Mouse (Mus musculus): ENCODE results near the gene Ptpn14. TPM values are rescaled to one million over a fixed set of nuclear protein-coding genes. Genes with fewer than 3 reads are reported as not detected.

The Ptpn14 gene
- polyA plus RNA-seq, 1 experiment from 2014 or later, result 11.0 TPM

GRCm38 (mm10) chr1:189871625-189872024 lies 143.6 kb downstream of the Ptpn14 start:
- H3K9me3 ChIP-seq (ENCODE audit: control insufficient read depth, low read length), result no peaks in the 10 kb centered on the region
- no peaks in the 10 kb centered on the region for H3K27me3 ChIP-seq (ENCODE audit: control insufficient read depth, insufficient read depth, low read length)
- no peak overlapping the region for H3K4me2 ChIP-seq (ENCODE audit: low read length)
- H3K4me1 ChIP-seq (ENCODE audit: control insufficient read depth in 2 of 2, insufficient read depth in 2 of 2, low read length in 2 of 2), result peaks cover 42 to 47% of the 10 kb centered on the region in 2 experiments
- H3K4me3 ChIP-seq (ENCODE audit: control insufficient read depth in 1 of 2, insufficient read depth in 1 of 2, low read depth in 1 of 2, low read length in 2 of 2), result no peak overlapping the region
- no peak overlapping the region for H3K27ac ChIP-seq (replicated peaks in 1 of 2; ENCODE audit: control insufficient read depth in 1 of 2, insufficient read depth in 1 of 2, low read depth in 2 of 2, low read length in 2 of 2)
- 88% methylated on average over 8 of the region's 8 CpGs for WGBS
- ATAC-seq (ENCODE audit: insufficient number of reproducible peaks, insufficient read depth, low FRiP score, low read depth), result no peak
- no peak overlapping the region for H3K9ac ChIP-seq (ENCODE audit: low read length)
- H3K36me3 ChIP-seq (ENCODE audit: control insufficient read depth, insufficient read depth, low read length), result peaks cover 25% of the 10 kb centered on the region

GRCm38 (mm10) chr1:189872050-189872449 lies 144.0 kb downstream of the Ptpn14 start:
- Histone ChIP-seq H3K27ac (replicated peaks in 1 of 2; ENCODE audit: control insufficient read depth in 1 of 2, insufficient read depth in 1 of 2, low read depth in 2 of 2, low read length in 2 of 2) (no peak overlapping the region), H3K36me3 (ENCODE audit: control insufficient read depth, insufficient read depth, low read length) (peaks cover 26% of the 10 kb centered on the region), H3K4me3 (ENCODE audit: control insufficient read depth in 1 of 2, insufficient read depth in 1 of 2, low read depth in 1 of 2, low read length in 2 of 2) (no peak overlapping the region), H3K9me3 (ENCODE audit: control insufficient read depth, low read length) (no peaks in the 10 kb centered on the region), H3K9ac (ENCODE audit: low read length) (no peak overlapping the region), H3K27me3 (ENCODE audit: control insufficient read depth, insufficient read depth, low read length) (no peaks in the 10 kb centered on the region), H3K4me2 (ENCODE audit: low read length) (no peak overlapping the region), H3K4me1 (ENCODE audit: control insufficient read depth in 2 of 2, insufficient read depth in 2 of 2, low read length in 2 of 2) (peaks cover 40 to 47% of the 10 kb centered on the region in 2 experiments)
- ATAC-seq (ENCODE audit: insufficient number of reproducible peaks, insufficient read depth, low FRiP score, low read depth), result no peak
- WGBS, result 77% methylated on average over 4 of the region's 4 CpGs

- H3K36me3 ChIP-seq (ENCODE audit: control insufficient read depth, insufficient read depth, low read length), result peaks cover 33% of the 10 kb centered on the region
- no peaks in the 10 kb centered on the region for H3K27me3 ChIP-seq (ENCODE audit: control insufficient read depth, insufficient read depth, low read length)
- peaks cover 30 to 41% of the 10 kb centered on the region in 2 experiments for H3K4me1 ChIP-seq (ENCODE audit: control insufficient read depth in 2 of 2, insufficient read depth in 2 of 2, low read length in 2 of 2)
- no peak overlapping the region for H3K4me3 ChIP-seq (ENCODE audit: control insufficient read depth in 1 of 2, insufficient read depth in 1 of 2, low read depth in 1 of 2, low read length in 2 of 2)
- H3K9ac ChIP-seq (ENCODE audit: low read length), result no peak overlapping the region
- no peaks in the 10 kb centered on the region for H3K9me3 ChIP-seq (ENCODE audit: control insufficient read depth, low read length)
- no peak for ATAC-seq (ENCODE audit: insufficient number of reproducible peaks, insufficient read depth, low FRiP score, low read depth)
- H3K4me2 ChIP-seq (ENCODE audit: low read length), result no peak overlapping the region
- WGBS, result 61% methylated on average over 8 of the region's 8 CpGs
- H3K27ac ChIP-seq (replicated peaks in 1 of 2; ENCODE audit: control insufficient read depth in 1 of 2, insufficient read depth in 1 of 2, low read depth in 2 of 2, low read length in 2 of 2), result peak overlapping the region; percentile 18 to 39; a peak in 2 of 4 replicates
These were observed 145.5 kb downstream of the Ptpn14 start for GRCm38 (mm10) chr1:189873591-189873990.

GRCm38 (mm10) chr1:189875439-189875861 lies 147.4 kb downstream of the Ptpn14 start:
- H3K4me3 ChIP-seq (ENCODE audit: control insufficient read depth in 1 of 2, insufficient read depth in 1 of 2, low read depth in 1 of 2, low read length in 2 of 2), result no peak overlapping the region
- 0 out of 2 replicates have a peak overlapping the region, but pooled peaks have one; percentile 18 for H3K9ac ChIP-seq (ENCODE audit: low read length)
- H3K36me3 ChIP-seq (ENCODE audit: control insufficient read depth, insufficient read depth, low read length), result peaks cover 38% of the 10 kb centered on the region
- H3K27me3 ChIP-seq (ENCODE audit: control insufficient read depth, insufficient read depth, low read length), result no peaks in the 10 kb centered on the region
- 0 out of 4 replicates have a peak overlapping the region, but pooled peaks of 1 of the 2 experiments have one; percentile 26 for H3K27ac ChIP-seq (replicated peaks in 1 of 2; ENCODE audit: control insufficient read depth in 1 of 2, insufficient read depth in 1 of 2, low read depth in 2 of 2, low read length in 2 of 2)
- ATAC-seq (ENCODE audit: insufficient number of reproducible peaks, insufficient read depth, low FRiP score, low read depth), result no peak
- 26% methylated on average over 6 of the region's 6 CpGs for WGBS
- H3K9me3 ChIP-seq (ENCODE audit: control insufficient read depth, low read length), result no peaks in the 10 kb centered on the region
- no peak overlapping the region for H3K4me2 ChIP-seq (ENCODE audit: low read length)
- peaks cover 31 to 47% of the 10 kb centered on the region in 2 experiments for H3K4me1 ChIP-seq (ENCODE audit: control insufficient read depth in 2 of 2, insufficient read depth in 2 of 2, low read length in 2 of 2)

GRCm38 (mm10) chr1:189876162-189876561 lies 148.1 kb downstream of the Ptpn14 start:
- peak overlapping the region; percentile 63 to 73 for H3K27ac ChIP-seq (replicated peaks in 1 of 2; ENCODE audit: control insufficient read depth in 1 of 2, insufficient read depth in 1 of 2, low read depth in 2 of 2, low read length in 2 of 2)
- peaks cover 31 to 49% of the 10 kb centered on the region in 2 experiments for H3K4me1 ChIP-seq (ENCODE audit: control insufficient read depth in 2 of 2, insufficient read depth in 2 of 2, low read length in 2 of 2)
- H3K4me3 ChIP-seq (ENCODE audit: control insufficient read depth in 1 of 2, insufficient read depth in 1 of 2, low read depth in 1 of 2, low read length in 2 of 2), result no peak overlapping the region
- H3K9ac ChIP-seq (ENCODE audit: low read length), result peak overlapping the region; percentile 44
- H3K27me3 ChIP-seq (ENCODE audit: control insufficient read depth, insufficient read depth, low read length), result no peaks in the 10 kb centered on the region
- WGBS, result 28% methylated on average over 8 of the region's 8 CpGs
- H3K9me3 ChIP-seq (ENCODE audit: control insufficient read depth, low read length), result no peaks in the 10 kb centered on the region
- ATAC-seq (ENCODE audit: insufficient number of reproducible peaks, insufficient read depth, low FRiP score, low read depth), result peak; percentile 37
- H3K4me2 ChIP-seq (ENCODE audit: low read length), result peak overlapping the region; percentile 39
- peaks cover 38% of the 10 kb centered on the region for H3K36me3 ChIP-seq (ENCODE audit: control insufficient read depth, insufficient read depth, low read length)

GRCm38 (mm10) chr1:189879212-189879611 lies 151.1 kb downstream of the Ptpn14 start:
- Histone ChIP-seq H3K4me3 (ENCODE audit: control insufficient read depth in 1 of 2, insufficient read depth in 1 of 2, low read depth in 1 of 2, low read length in 2 of 2) (no peak overlapping the region), H3K4me2 (ENCODE audit: low read length) (no peak overlapping the region), H3K9ac (ENCODE audit: low read length) (no peak overlapping the region), H3K9me3 (ENCODE audit: control insufficient read depth, low read length) (no peaks in the 10 kb centered on the region), H3K36me3 (ENCODE audit: control insufficient read depth, insufficient read depth, low read length) (peaks cover 55% of the 10 kb centered on the region), H3K4me1 (ENCODE audit: control insufficient read depth in 2 of 2, insufficient read depth in 2 of 2, low read length in 2 of 2) (peaks cover 22 to 41% of the 10 kb centered on the region in 2 experiments), H3K27ac (replicated peaks in 1 of 2; ENCODE audit: control insufficient read depth in 1 of 2, insufficient read depth in 1 of 2, low read depth in 2 of 2, low read length in 2 of 2) (peak overlapping the region; percentile 63 to 68), H3K27me3 (ENCODE audit: control insufficient read depth, insufficient read depth, low read length) (no peaks in the 10 kb centered on the region)
- WGBS, result 48% methylated on average over 2 of the region's 2 CpGs
- ATAC-seq (ENCODE audit: insufficient number of reproducible peaks, insufficient read depth, low FRiP score, low read depth), result no peak

GRCm38 (mm10) chr1:189879965-189880364 lies 151.9 kb downstream of the Ptpn14 start:
- no peaks in the 10 kb centered on the region for H3K27me3 ChIP-seq (ENCODE audit: control insufficient read depth, insufficient read depth, low read length)
- H3K27ac ChIP-seq (replicated peaks in 1 of 2; ENCODE audit: control insufficient read depth in 1 of 2, insufficient read depth in 1 of 2, low read depth in 2 of 2, low read length in 2 of 2), result peak overlapping the region; percentile 63 to 68
- H3K36me3 ChIP-seq (ENCODE audit: control insufficient read depth, insufficient read depth, low read length), result peaks cover 63% of the 10 kb centered on the region
- peaks cover 15 to 33% of the 10 kb centered on the region in 2 experiments for H3K4me1 ChIP-seq (ENCODE audit: control insufficient read depth in 2 of 2, insufficient read depth in 2 of 2, low read length in 2 of 2)
- H3K4me3 ChIP-seq (ENCODE audit: control insufficient read depth in 1 of 2, insufficient read depth in 1 of 2, low read depth in 1 of 2, low read length in 2 of 2), result no peak overlapping the region
- H3K4me2 ChIP-seq (ENCODE audit: low read length), result no peak overlapping the region
- H3K9ac ChIP-seq (ENCODE audit: low read length), result peak overlapping the region; percentile 6; the same call in 1 of the 2 replicates
- peak; percentile 37 for ATAC-seq (ENCODE audit: insufficient number of reproducible peaks, insufficient read depth, low FRiP score, low read depth)
- H3K9me3 ChIP-seq (ENCODE audit: control insufficient read depth, low read length), result no peaks in the 10 kb centered on the region
- 55% methylated on average over 8 of the region's 8 CpGs for WGBS

- peaks cover 71% of the 10 kb centered on the region for H3K36me3 ChIP-seq (ENCODE audit: control insufficient read depth, insufficient read depth, low read length)
- WGBS, result 82% methylated on average over 14 of the region's 14 CpGs
- peaks cover 10 to 25% of the 10 kb centered on the region in 2 experiments for H3K4me1 ChIP-seq (ENCODE audit: control insufficient read depth in 2 of 2, insufficient read depth in 2 of 2, low read length in 2 of 2)
- no peaks in the 10 kb centered on the region for H3K27me3 ChIP-seq (ENCODE audit: control insufficient read depth, insufficient read depth, low read length)
- H3K27ac ChIP-seq (replicated peaks in 1 of 2; ENCODE audit: control insufficient read depth in 1 of 2, insufficient read depth in 1 of 2, low read depth in 2 of 2, low read length in 2 of 2), result peak overlapping the region in 1 of 2 experiments; percentile 68; a peak in 1 of 4 replicates
- ATAC-seq (ENCODE audit: insufficient number of reproducible peaks, insufficient read depth, low FRiP score, low read depth), result no peak
- H3K9ac ChIP-seq (ENCODE audit: low read length), result no peak overlapping the region
- H3K4me2 ChIP-seq (ENCODE audit: low read length), result no peak overlapping the region
- no peak overlapping the region for H3K4me3 ChIP-seq (ENCODE audit: control insufficient read depth in 1 of 2, insufficient read depth in 1 of 2, low read depth in 1 of 2, low read length in 2 of 2)
- H3K9me3 ChIP-seq (ENCODE audit: control insufficient read depth, low read length), result no peaks in the 10 kb centered on the region
These were observed 152.7 kb downstream of the Ptpn14 start for GRCm38 (mm10) chr1:189880745-189881144.

Measured in heart, embryonic 14.5 days (tissue).